Mouse (Mus musculus): ENCODE data around the gene Myh9.

GRCm38 (mm10) chr15:77842047-77842843 is at the start of gene Myh9:
- peak; percentile 98 for TF ChIP-seq POLR2A (IDR thresholded peaks at IDR 0.05; ENCODE audit: low read depth, low read length)
- TF ChIP-seq CTCF (conservative IDR thresholded peaks at IDR 0.05; ENCODE audit: insufficient read depth, insufficient read length, low read depth, low read length): no peak
